Mouse (Mus musculus) heart, adult 2 months (tissue): ENCODE measurements around the gene Npnt. TPM values are rescaled to one million over a fixed set of nuclear protein-coding genes. Genes with fewer than 3 reads are reported as not detected.

ENCODE experiments used
- DNase-seq, 2 experiments: peaks; one replicate each; pipeline ENCODE4 v3.0.0; 2021
- H3K27ac ChIP-seq: fragments of 200-600 bp; 2 replicates; pipeline ENCODE4 v1.8.1; 2022
- H3K27me3 ChIP-seq: fragments of 200-500 bp; 2 replicates; pipeline ENCODE4 v1.6.1; 2012; ENCODE audit warnings: mild to moderate bottlenecking, low read length, inconsistent platforms, mixed read lengths; ENCODE audit not compliant: control insufficient read depth, insufficient read depth
- H3K36me3 ChIP-seq: fragments of 200-500 bp; 2 replicates; pipeline ENCODE4 v1.6.1; 2012; ENCODE audit warnings: low read length, inconsistent platforms; ENCODE audit not compliant: control insufficient read depth, insufficient read depth
- H3K4me1 ChIP-seq: fragments of 200-500 bp; 2 replicates; pipeline ENCODE4 v1.6.1; 2011; ENCODE audit warnings: low read length; ENCODE audit not compliant: control insufficient read depth, insufficient read depth
- H3K4me3 ChIP-seq: fragments of 200-600 bp; 2 replicates; pipeline ENCODE4 v1.8.1; 2022
- H3K79me2 ChIP-seq: fragments of 200-500 bp; replicated peaks from 2 replicates; pipeline ENCODE4 v1.6.1; 2012; ENCODE audit warnings: mild to moderate bottlenecking, inconsistent platforms, low read length, moderate library complexity, mixed read lengths; ENCODE audit not compliant: control insufficient read depth, insufficient read depth
- H3K9ac ChIP-seq: fragments of 200-500 bp; 2 replicates; pipeline ENCODE4 v1.6.1; 2012; ENCODE audit warnings: low read depth, mild to moderate bottlenecking, control low read depth, inconsistent platforms, low read length, mixed read lengths
- CTCF ChIP-seq: fragments of 200-600 bp; IDR thresholded peaks from 2 replicates; pipeline ENCODE4 v1.8.1; 2022; ENCODE audit warnings: antibody characterized with exemption, mild to moderate bottlenecking, moderate library complexity
- EP300 ChIP-seq: fragments of 200-500 bp; IDR thresholded peaks from 2 replicates; pipeline ENCODE4 v1.6.1; 2011; ENCODE audit warnings: low read depth, low read length, control low read depth; ENCODE audit not compliant: insufficient read depth
- POLR2A ChIP-seq: fragments of 200-500 bp; IDR thresholded peaks from 2 replicates; pipeline ENCODE4 v1.6.1; 2011; ENCODE audit warnings: mild to moderate bottlenecking, low read depth, low read length, control low read depth; ENCODE audit not compliant: insufficient read depth
- WGBS: fragments of 180-500 bp; shearing (Covaris S2); methylation state at CpG from one replicate; pipeline ENCODE4 v1.1.7; 2018; 5-methylcytosine and 5-hydroxymethylcytosine counted together
- intact Hi-C: fragments of 180-260 bp; cut with DNase I; formaldehyde crosslinking; loops from one replicate; pipeline ENCODE4 v1.15.1; 2025
- polyA plus RNA-seq: library from polyadenylated mRNA; depleted of rRNA; stranded (reverse); fragments of >200 nt; gene quantifications from 2 replicates; pipeline ENCODE4 v1.2.3, GENCODE M21; 2012
- total RNA-seq, 2 experiments: library from RNA; stranded (reverse); gene quantifications; 2 replicates each; pipeline ENCODE4 v1.2.3; 2021

Gene Npnt
- total and polyA plus RNA-seq, 3 experiments = 3.1 to 6.7 (median 4.5) TPM

- Histone ChIP-seq H3K79me2 (no peaks in the 10 kb centered on the region), H3K9ac (no peak overlapping the region), H3K4me1 (no peaks in the 10 kb centered on the region), H3K4me3 (no peak overlapping the region), H3K36me3 (no peaks in the 10 kb centered on the region), H3K27ac (no peak overlapping the region), H3K27me3 (no peaks in the 10 kb centered on the region)
- intact Hi-C loops = no loop called here
- TF ChIP-seq POLR2A = no peak
- 82% methylated on average over 9 of the region's 9 CpGs for WGBS
- DNase-seq = no peak
These were observed 66.8 kb downstream of the Npnt start for GRCm38 (mm10) chr3:132883256-132883655.

- Histone ChIP-seq H3K27ac (no peak overlapping the region), H3K4me3 (no peak overlapping the region), H3K4me1 (no peaks in the 10 kb centered on the region), H3K27me3 (no peaks in the 10 kb centered on the region), H3K9ac (no peak overlapping the region), H3K36me3 (no peaks in the 10 kb centered on the region), H3K79me2 (no peaks in the 10 kb centered on the region)
- TF ChIP-seq POLR2A (no peak), EP300 (no peak)
- DNase-seq = no peak
- intact Hi-C loops = no loop called here
- WGBS = 64% methylated on average over 9 of the region's 9 CpGs
These were observed 69.3 kb downstream of the Npnt start for GRCm38 (mm10) chr3:132880826-132881225.

GRCm38 (mm10) chr3:132880361-132880760 is 69.7 kb downstream of the Npnt start:
- Histone ChIP-seq H3K9ac (no peak overlapping the region), H3K4me3 (no peak overlapping the region), H3K79me2 (no peaks in the 10 kb centered on the region), H3K4me1 (no peaks in the 10 kb centered on the region), H3K27ac (no peak overlapping the region), H3K27me3 (no peaks in the 10 kb centered on the region), H3K36me3 (no peaks in the 10 kb centered on the region)
- WGBS = 74% methylated on average over 3 of the region's 3 CpGs
- no peak for TF ChIP-seq EP300
- no peak for TF ChIP-seq CTCF
- TF ChIP-seq POLR2A = no peak
- intact Hi-C loops = no loop called here
- DNase-seq = no peak

GRCm38 (mm10) chr3:132876933-132877676 is 73.0 kb downstream of the Npnt start:
- no peaks in the 10 kb centered on the region for H3K36me3 ChIP-seq
- DNase-seq = no peak
- WGBS = 67% methylated on average over 10 of the region's 10 CpGs
- intact Hi-C loops = no loop called here
- no peaks in the 10 kb centered on the region for H3K27me3 ChIP-seq
- TF ChIP-seq POLR2A (no peak), CTCF (no peak), EP300 (no peak)
- no peak overlapping the region for H3K4me3 ChIP-seq
- H3K79me2 ChIP-seq = no peaks in the 10 kb centered on the region
- no peaks in the 10 kb centered on the region for H3K4me1 ChIP-seq
- H3K27ac ChIP-seq = no peak overlapping the region
- no peak overlapping the region for H3K9ac ChIP-seq

- TF ChIP-seq CTCF = no peak
- no peak for TF ChIP-seq POLR2A
- TF ChIP-seq EP300 = no peak
- no peak overlapping the region for H3K9ac ChIP-seq
- intact Hi-C loops = no loop called here
These were observed 73.9 kb downstream of the Npnt start for GRCm38 (mm10) chr3:132876011-132876708.

GRCm38 (mm10) chr3:132873251-132873650 is 76.8 kb downstream of the Npnt start:
- Histone ChIP-seq H3K4me1 (peaks cover 2% of the 10 kb centered on the region; the same call in 1 of the 2 replicates), H3K9ac (no peak overlapping the region), H3K4me3 (no peak overlapping the region), H3K36me3 (no peaks in the 10 kb centered on the region; the same call in 1 of the 2 replicates), H3K27ac (no peak overlapping the region), H3K27me3 (no peaks in the 10 kb centered on the region), H3K79me2 (no peaks in the 10 kb centered on the region)
- intact Hi-C loops = no loop called here
- no peak for DNase-seq
- no peak for TF ChIP-seq POLR2A
- TF ChIP-seq CTCF = no peak
- TF ChIP-seq EP300 = no peak
- WGBS = 29% methylated on average over 6 of the region's 6 CpGs

More at GRCm38 (mm10) chr3:132876011-132876708, 73.9 kb downstream of the Npnt start:
- H3K4me1 ChIP-seq = peaks cover 2% of the 10 kb centered on the region; the same call in 1 of the 2 replicates
- H3K79me2 ChIP-seq = no peaks in the 10 kb centered on the region
- no peak overlapping the region for H3K27ac ChIP-seq
- no peaks in the 10 kb centered on the region for H3K27me3 ChIP-seq
- no peak overlapping the region for H3K4me3 ChIP-seq
- no peak for DNase-seq
- 71% methylated on average over 14 of the region's 14 CpGs for WGBS
- no peaks in the 10 kb centered on the region; the same call in 1 of the 2 replicates for H3K36me3 ChIP-seq
